Mouse (Mus musculus) stomach, embryonic 16.5 days (tissue): ENCODE data around the gene Ehmt2. TPM values are rescaled to one million over a fixed set of nuclear protein-coding genes. Genes with fewer than 3 reads are reported as not detected.
"Not testable (repeated sequence)": the region's sequence is repeated elsewhere in the genome, so short reads cannot be mapped to it uniquely, and the experiment has no call there.

Experiments used
- ATAC-seq: fragments of 200-750 bp; cut with Nextera tagmentation; 2 replicates; pipeline ENCODE4 v1.8.0; 2017; ENCODE audit warnings: moderate number of reproducible peaks, moderate TSS enrichment; ENCODE audit not compliant: insufficient read depth, low FRiP score
- H3K27ac ChIP-seq: fragments of 300-500 bp; sonication (generic); 2 replicates; pipeline ENCODE4 v1.5.1; 2014; ENCODE audit warnings: low read length
- H3K27me3 ChIP-seq: fragments of 300-500 bp; sonication (generic); 2 replicates; pipeline ENCODE4 v1.6.1; 2014; ENCODE audit warnings: low read length, control low read depth, mixed read lengths; ENCODE audit not compliant: control insufficient read depth, insufficient read depth
- H3K36me3 ChIP-seq: fragments of 300-500 bp; sonication (generic); 2 replicates; pipeline ENCODE4 v1.6.1; 2014; ENCODE audit warnings: low read length; ENCODE audit not compliant: control insufficient read depth, insufficient read depth
- H3K4me1 ChIP-seq: fragments of 300-500 bp; sonication (generic); 2 replicates; pipeline ENCODE4 v1.6.1; 2014; ENCODE audit warnings: low read length, control low read depth, mixed read lengths; ENCODE audit not compliant: control insufficient read depth, insufficient read depth
- H3K4me2 ChIP-seq: fragments of 300-500 bp; sonication (generic); 2 replicates; pipeline ENCODE4 v1.6.1; 2014; ENCODE audit warnings: low read depth, low read length, mixed read lengths
- H3K4me3 ChIP-seq: fragments of 300-500 bp; sonication (generic); replicated peaks from 2 replicates; pipeline ENCODE4 v1.5.1; 2014; ENCODE audit warnings: mild to moderate bottlenecking, low read length
- H3K9ac ChIP-seq: fragments of 300-500 bp; sonication (generic); 2 replicates; pipeline ENCODE4 v1.6.1; 2014; ENCODE audit warnings: low read length
- H3K9me3 ChIP-seq: fragments of 300-500 bp; sonication (generic); replicated peaks from 2 replicates; pipeline ENCODE4 v1.6.1; 2016; ENCODE audit warnings: low read length, control low read depth; ENCODE audit not compliant: control insufficient read depth
- WGBS: fragments of 180-500 bp; shearing (Covaris S2); extraction: QIAGEN DNeasy Blood & Tissue Kit; methylation state at CpG from one replicate; pipeline ENCODE4 v1.1.7; 2014; 5-methylcytosine and 5-hydroxymethylcytosine counted together
- polyA plus RNA-seq: library from polyadenylated mRNA; unstranded; fragments of >200 nt; fragmentation: Nextera tagmentation; extraction: Ambion mirVana; gene quantifications from 2 replicates; pipeline ENCODE4 v1.2.1, GENCODE M21; 2015

Gene Ehmt2
- polyA plus RNA-seq, 1 experiment from 2014 or later, result 61.0 TPM

DNA sequence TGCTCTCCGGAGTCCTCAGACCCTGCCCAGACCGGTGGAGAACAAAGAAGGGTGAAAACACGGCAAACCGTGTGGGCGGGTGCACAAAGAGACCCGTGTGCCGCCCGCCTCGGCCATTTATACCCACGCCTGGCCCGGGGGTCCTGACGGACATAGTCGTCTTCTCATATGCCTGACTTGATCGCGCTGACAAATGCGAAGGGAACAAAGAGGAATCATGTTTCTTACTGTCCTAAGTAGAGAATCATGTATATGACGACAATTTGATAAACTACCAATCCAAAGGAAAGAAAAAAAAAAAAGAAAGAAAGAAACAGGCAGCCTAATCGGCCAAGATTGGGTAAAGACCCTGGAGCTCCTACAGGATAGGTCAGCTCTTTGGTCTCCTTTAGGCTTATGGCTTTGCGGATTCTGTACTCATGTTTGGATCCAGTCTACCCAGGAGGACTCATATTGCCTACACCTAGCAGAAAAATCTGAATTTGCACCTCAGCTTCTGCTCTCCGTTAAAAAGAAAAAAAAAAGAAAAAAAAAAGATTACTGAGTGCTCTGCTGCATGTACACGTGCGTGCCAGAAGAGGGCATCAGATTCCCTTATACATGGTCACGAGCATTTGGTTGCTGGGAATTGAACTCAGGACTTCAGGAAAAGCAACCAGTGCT lies 54.2 kb downstream of the Ehmt2 start:
- H3K4me1 ChIP-seq, result peaks cover 4% of the 10 kb centered on the region; the same call in 1 of the 2 replicates
- H3K27me3 ChIP-seq, result 0 out of 2 replicates have a peak, but pooled peaks cover 4% of the 10 kb centered on the region
- peak overlapping the region; percentile 94 for H3K9ac ChIP-seq
- peaks cover 10% of the 10 kb centered on the region; the same call in 1 of the 2 replicates for H3K36me3 ChIP-seq
- peak overlapping the region; percentile 70 for H3K4me2 ChIP-seq
- WGBS, result 0% methylated on average over 23 of the region's 23 CpGs
- peak overlapping the region; percentile 91 for H3K27ac ChIP-seq
- H3K9me3 ChIP-seq, result no peaks in the 10 kb centered on the region
- peak overlapping the region; percentile 88 for H3K4me3 ChIP-seq
- peak; percentile 75; the same call in 1 of the 2 replicates for ATAC-seq

DNA sequence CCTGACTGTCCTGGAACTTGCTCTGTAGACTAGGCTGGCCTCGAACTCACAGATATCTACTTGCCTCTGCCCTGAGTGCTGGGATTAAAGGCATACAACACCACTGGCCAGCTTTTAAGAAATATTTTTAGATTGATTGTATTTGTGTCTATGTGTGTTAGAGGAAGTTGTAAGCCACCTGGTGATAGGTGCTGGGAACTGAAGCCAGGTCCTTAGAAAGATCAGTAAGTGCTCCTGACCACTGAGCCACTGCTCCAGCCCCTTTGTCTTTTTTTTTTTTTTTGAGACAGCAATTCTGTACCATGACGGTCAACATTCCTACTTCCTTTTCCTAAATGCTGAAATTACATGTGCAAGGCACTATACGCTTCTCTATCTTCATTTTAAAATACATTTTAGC lies 55.0 kb downstream of the Ehmt2 start:
- Histone ChIP-seq H3K4me2 (0 out of 2 replicates have a peak overlapping the region, but pooled peaks have one; percentile 70), H3K4me3 (no peak overlapping the region), H3K9ac (no peak overlapping the region), H3K9me3 (no peaks in the 10 kb centered on the region), H3K4me1 (peaks cover 4% of the 10 kb centered on the region; the same call in 1 of the 2 replicates), H3K27me3 (0 out of 2 replicates have a peak, but pooled peaks cover 4% of the 10 kb centered on the region), H3K36me3 (peaks cover 10% of the 10 kb centered on the region; the same call in 1 of the 2 replicates), H3K27ac (no peak overlapping the region)
- ATAC-seq, result no peak
- 81% methylated on average over 3 of the region's 3 CpGs for WGBS

DNA sequence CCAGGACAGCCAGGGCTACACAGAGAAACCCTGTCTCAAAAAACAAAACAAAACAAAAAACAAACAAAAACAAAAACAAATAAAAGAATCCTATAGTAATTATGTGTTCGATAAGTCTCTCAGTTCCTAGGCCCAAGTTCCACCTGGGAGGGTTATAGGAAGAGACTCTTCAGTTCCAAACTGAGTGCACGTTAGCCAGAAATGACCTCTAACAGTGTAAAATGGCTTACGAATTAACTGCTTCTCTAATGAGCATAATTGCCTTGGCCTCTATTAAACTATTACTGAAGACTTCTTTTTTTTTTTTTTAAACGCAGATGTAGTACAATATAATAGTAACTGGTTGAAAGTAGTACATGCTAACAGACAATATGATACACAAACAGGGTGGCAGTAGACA lies 55.6 kb downstream of the Ehmt2 start:
- H3K36me3 ChIP-seq, result peaks cover 10% of the 10 kb centered on the region; the same call in 1 of the 2 replicates
- H3K27ac ChIP-seq, result no peak overlapping the region
- no peaks in the 10 kb centered on the region for H3K9me3 ChIP-seq
- H3K27me3 ChIP-seq, result 0 out of 2 replicates have a peak, but pooled peaks cover 4% of the 10 kb centered on the region
- H3K4me1 ChIP-seq, result peaks cover 4% of the 10 kb centered on the region; the same call in 1 of the 2 replicates
- no peak overlapping the region for H3K4me2 ChIP-seq
- no peak overlapping the region for H3K9ac ChIP-seq
- H3K4me3 ChIP-seq, result no peak overlapping the region
- no peak for ATAC-seq
- WGBS, result 87% methylated on average over 4 of the region's 4 CpGs

DNA sequence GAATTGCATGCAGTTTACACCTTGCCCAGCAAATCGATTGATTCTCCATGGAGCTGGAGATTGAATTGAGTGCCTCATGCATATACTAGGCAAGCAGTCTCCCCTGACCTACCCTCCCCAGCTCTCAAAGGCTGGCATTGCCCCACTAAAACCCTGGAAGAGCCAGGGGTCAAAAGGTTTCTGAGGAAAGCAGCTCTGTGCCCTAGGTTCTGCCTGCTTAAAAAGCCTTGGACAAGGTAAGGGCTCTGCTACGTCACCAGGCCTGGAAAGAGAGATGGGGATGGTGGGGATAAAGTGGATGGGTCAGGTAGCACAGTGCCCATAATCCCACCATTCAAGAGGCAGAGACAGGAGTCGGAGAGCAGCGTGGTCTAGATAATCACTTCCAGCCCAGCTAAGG lies 56.6 kb downstream of the Ehmt2 start:
- H3K27me3 ChIP-seq, result 0 out of 2 replicates have a peak, but pooled peaks cover 4% of the 10 kb centered on the region
- H3K27ac ChIP-seq, result no peak overlapping the region
- peaks cover 4% of the 10 kb centered on the region; the same call in 1 of the 2 replicates for H3K4me1 ChIP-seq
- H3K9ac ChIP-seq, result no peak overlapping the region
- peaks cover 6% of the 10 kb centered on the region; the same call in 1 of the 2 replicates for H3K36me3 ChIP-seq
- no peak overlapping the region for H3K4me3 ChIP-seq
- 91% methylated on average over 4 of the region's 4 CpGs for WGBS
- ATAC-seq, result no peak
- H3K9me3 ChIP-seq, result no peaks in the 10 kb centered on the region
- H3K4me2 ChIP-seq, result no peak overlapping the region

GRCm38 (mm10) chr17:34955884-34956283 lies 57.6 kb downstream of the Ehmt2 start:
- no peak overlapping the region for H3K4me3 ChIP-seq
- 0 out of 2 replicates have a peak, but pooled peaks cover 4% of the 10 kb centered on the region for H3K27me3 ChIP-seq
- H3K36me3 ChIP-seq, result no peaks in the 10 kb centered on the region
- H3K9ac ChIP-seq, result no peak overlapping the region
- ATAC-seq, result no peak
- no peak overlapping the region for H3K4me2 ChIP-seq
- H3K4me1 ChIP-seq, result peaks cover 6% of the 10 kb centered on the region
- H3K27ac ChIP-seq, result no peak overlapping the region
- no peaks in the 10 kb centered on the region for H3K9me3 ChIP-seq
- WGBS, result 75% methylated on average over 3 of the region's 3 CpGs

- Histone ChIP-seq H3K36me3 (no peaks in the 10 kb centered on the region), H3K27ac (no peak overlapping the region), H3K9ac (no peak overlapping the region), H3K9me3 (no peaks in the 10 kb centered on the region), H3K4me2 (no peak overlapping the region), H3K4me3 (no peak overlapping the region), H3K4me1 (peaks cover 8% of the 10 kb centered on the region), H3K27me3 (0 out of 2 replicates have a peak, but pooled peaks cover 4% of the 10 kb centered on the region)
- ATAC-seq, result no peak
- 41% methylated on average over 1 of the region's 1 CpGs for WGBS
Measured at GRCm38 (mm10) chr17:34956340-34956739, 58.1 kb downstream of the Ehmt2 start.

DNA sequence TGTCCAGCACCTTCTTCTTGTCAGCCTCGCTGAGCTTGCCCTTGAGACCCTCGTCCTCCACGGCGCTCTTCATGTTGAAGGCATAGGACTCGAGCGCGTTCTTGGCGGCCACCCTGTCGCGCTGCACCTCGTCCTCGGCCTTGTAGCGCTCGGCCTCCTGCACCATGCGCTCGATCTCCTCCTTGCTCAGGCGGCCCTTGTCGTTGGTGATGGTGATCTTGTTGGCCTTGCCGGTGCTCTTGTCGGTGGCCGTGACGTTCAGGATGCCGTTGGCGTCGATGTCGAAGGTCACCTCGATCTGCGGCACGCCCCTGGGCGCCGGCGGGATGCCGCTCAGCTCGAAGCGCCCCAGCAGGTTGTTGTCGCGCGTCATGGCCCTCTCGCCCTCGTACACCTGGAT lies 59.0 kb downstream of the Ehmt2 start:
- not testable (repeated sequence) for H3K9ac ChIP-seq, H3K27ac ChIP-seq, ATAC-seq, H3K36me3 ChIP-seq, H3K9me3 ChIP-seq, H3K27me3 ChIP-seq
- Histone ChIP-seq H3K4me1 (peaks cover 15% of the 10 kb centered on the region), H3K4me3 (peak overlapping the region; percentile 11; the same call in 1 of the 2 replicates), H3K4me2 (peak overlapping the region; percentile 19; the same call in 1 of the 2 replicates)
- WGBS, result 13% methylated on average over 29 of the region's 40 CpGs

- not testable (repeated sequence) for H3K27me3 ChIP-seq, H3K4me2 ChIP-seq, H3K9me3 ChIP-seq, H3K27ac ChIP-seq, ATAC-seq, H3K36me3 ChIP-seq, H3K4me3 ChIP-seq, H3K9ac ChIP-seq
- 31% methylated on average over 27 of the region's 40 CpGs for WGBS
- peaks cover 17% of the 10 kb centered on the region for H3K4me1 ChIP-seq
Measured at GRCm38 (mm10) chr17:34957966-34958365, 59.7 kb downstream of the Ehmt2 start.

DNA sequence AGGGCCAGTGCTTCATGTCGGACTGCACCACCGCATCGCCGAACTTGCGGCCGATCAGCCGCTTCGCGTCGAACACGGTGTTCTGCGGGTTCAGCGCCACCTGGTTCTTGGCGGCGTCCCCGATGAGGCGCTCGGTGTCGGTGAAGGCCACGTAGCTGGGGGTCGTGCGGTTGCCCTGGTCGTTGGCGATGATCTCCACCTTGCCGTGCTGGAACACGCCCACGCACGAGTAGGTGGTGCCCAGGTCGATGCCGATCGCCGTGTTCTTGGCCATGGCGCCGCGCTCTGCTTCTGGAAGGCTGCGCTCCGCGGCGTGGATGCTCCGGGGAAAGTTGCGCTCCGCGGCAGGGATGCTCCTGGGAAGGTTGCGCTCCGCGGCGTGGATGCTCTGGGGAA lies 60.5 kb downstream of the Ehmt2 start:
- not testable (repeated sequence) for ATAC-seq, H3K9ac ChIP-seq, H3K9me3 ChIP-seq, H3K27me3 ChIP-seq, H3K27ac ChIP-seq, H3K36me3 ChIP-seq
- Histone ChIP-seq H3K4me2 (peak overlapping the region; percentile 48), H3K4me3 (peak overlapping the region; percentile 62), H3K4me1 (peaks cover 17% of the 10 kb centered on the region)
- under 1% methylated on average over 25 of the region's 47 CpGs for WGBS
